ENCODE assay signal across 18 mouse cellular contexts in the genomic region with DNA sequence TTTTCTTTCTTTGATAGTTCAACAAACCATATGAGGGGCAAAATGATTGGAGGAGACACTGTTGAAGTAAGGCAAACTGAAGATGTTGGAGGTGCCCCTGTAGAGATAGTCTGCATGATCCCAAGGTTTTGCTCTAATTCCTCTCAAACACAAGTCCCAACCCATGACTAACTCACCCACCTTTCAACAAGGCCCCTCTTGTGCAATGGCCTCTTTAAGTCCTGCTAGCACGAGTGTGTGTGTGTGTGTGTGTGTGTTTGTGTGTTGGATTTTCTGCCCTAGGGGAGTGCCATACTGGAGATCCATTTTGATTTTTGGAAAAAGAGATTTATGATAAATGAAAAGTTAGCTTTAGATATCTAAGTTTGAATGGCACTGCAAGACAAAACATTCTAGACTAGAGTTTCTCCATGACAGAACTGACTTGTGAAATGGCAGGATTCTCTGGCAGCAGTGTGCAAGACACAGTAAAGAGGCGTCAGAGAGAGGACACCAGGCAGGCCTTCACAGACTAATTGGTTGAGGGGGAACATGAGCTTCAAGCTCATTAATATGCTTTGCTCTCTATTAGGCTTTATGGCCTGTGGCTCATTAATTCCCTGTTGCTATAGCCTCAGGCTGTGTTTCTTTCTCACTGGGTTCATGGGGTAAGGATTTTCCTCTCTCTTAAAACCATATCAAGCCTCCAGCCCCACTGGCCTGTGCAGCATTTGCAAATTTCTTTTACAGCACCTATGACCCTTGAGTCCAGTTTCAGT.
DNase-seq lines count a peak whose midpoint lies in the region; ATAC-seq and TF ChIP-seq lines count a peak whose summit lies in the region.
"Had no signal": no experiment of that assay in that cellular context is flagged by ENCODE, and none has a peak within 500 bp of the region (broad histone marks: within the 10 kb centered on the region; RNA-seq: fewer than 3 reads in every experiment).

No protein-coding gene starts in this region.

- H3K27ac ChIP-seq in forebrain, embryonic 10.5 days, result no peak overlapping the region
- no peak overlapping the region for H3K27ac ChIP-seq in forebrain, postnatal 0 days (ENCODE audit: low read depth, low read length)
- H3K27ac ChIP-seq in midbrain, embryonic 12.5 days (replicated peaks), result no peak overlapping the region
- no peak overlapping the region for H3K27ac ChIP-seq in midbrain, embryonic 13.5 days
- H3K27ac ChIP-seq: embryonic facial prominence, embryonic 13.5 days; hindbrain, embryonic 15.5 days; liver, embryonic 12.5 days had no signal

- H3K36me3 ChIP-seq in forebrain, embryonic 10.5 days (replicated peaks), result no peaks in the 10 kb centered on the region
- no peaks in the 10 kb centered on the region for H3K36me3 ChIP-seq in forebrain, postnatal 0 days (ENCODE audit: insufficient read depth)
- H3K36me3 ChIP-seq in midbrain, embryonic 12.5 days, result no peaks in the 10 kb centered on the region
- H3K36me3 ChIP-seq in midbrain, embryonic 13.5 days, result no peaks in the 10 kb centered on the region
- H3K36me3 ChIP-seq: embryonic facial prominence, embryonic 13.5 days; hindbrain, embryonic 15.5 days; liver, embryonic 12.5 days had no signal

- no peak for TF ChIP-seq CTCF in forebrain, postnatal 0 days (IDR thresholded peaks at IDR 0.05; ENCODE audit: low read depth)

- WGBS in forebrain, embryonic 10.5 days, result 51% methylated on average over 2 of the region's 2 CpGs
- WGBS in forebrain, postnatal 0 days, result 40% methylated on average over 2 of the region's 2 CpGs
- WGBS in midbrain, embryonic 12.5 days, result 60% methylated on average over 2 of the region's 2 CpGs
- WGBS in midbrain, embryonic 13.5 days, result 52% methylated on average over 2 of the region's 2 CpGs

- no peak overlapping the region for H3K9ac ChIP-seq in forebrain, postnatal 0 days
- no peak overlapping the region for H3K9ac ChIP-seq in midbrain, embryonic 12.5 days (replicated peaks)
- H3K9ac ChIP-seq in midbrain, embryonic 13.5 days (replicated peaks), result no peak overlapping the region
- H3K9ac ChIP-seq: embryonic facial prominence, embryonic 13.5 days; hindbrain, embryonic 15.5 days; liver, embryonic 12.5 days had no signal

- H3K9me3 ChIP-seq in forebrain, embryonic 10.5 days, result no peaks in the 10 kb centered on the region
- no peaks in the 10 kb centered on the region for H3K9me3 ChIP-seq in forebrain, postnatal 0 days (ENCODE audit: low read length)
- no peaks in the 10 kb centered on the region for H3K9me3 ChIP-seq in midbrain, embryonic 12.5 days
- H3K9me3 ChIP-seq in midbrain, embryonic 13.5 days, result no peaks in the 10 kb centered on the region
- H3K9me3 ChIP-seq: embryonic facial prominence, embryonic 13.5 days; hindbrain, embryonic 15.5 days; liver, embryonic 12.5 days had no signal

- no peaks in the 10 kb centered on the region for H3K27me3 ChIP-seq in forebrain, embryonic 10.5 days (ENCODE audit: poor library complexity, severe bottlenecking)
- H3K27me3 ChIP-seq in forebrain, postnatal 0 days (ENCODE audit: insufficient read depth, low read length), result no peaks in the 10 kb centered on the region
- H3K27me3 ChIP-seq in midbrain, embryonic 12.5 days, result no peaks in the 10 kb centered on the region
- no peaks in the 10 kb centered on the region for H3K27me3 ChIP-seq in midbrain, embryonic 13.5 days
- H3K27me3 ChIP-seq: embryonic facial prominence, embryonic 13.5 days; hindbrain, embryonic 15.5 days; liver, embryonic 12.5 days had no signal

- H3K4me2 ChIP-seq in forebrain, postnatal 0 days (ENCODE audit: low read depth), result no peak overlapping the region
- no peak overlapping the region for H3K4me2 ChIP-seq in midbrain, embryonic 12.5 days (replicated peaks)
- H3K4me2 ChIP-seq in midbrain, embryonic 13.5 days (replicated peaks), result no peak overlapping the region
- H3K4me2 ChIP-seq: embryonic facial prominence, embryonic 13.5 days; hindbrain, embryonic 15.5 days; liver, embryonic 12.5 days had no signal

- no peak overlapping the region for H3K4me3 ChIP-seq in forebrain, embryonic 10.5 days
- no peak overlapping the region for H3K4me3 ChIP-seq in forebrain, postnatal 0 days (ENCODE audit: low read depth, low read length)
- no peak overlapping the region for H3K4me3 ChIP-seq in midbrain, embryonic 12.5 days
- no peak overlapping the region for H3K4me3 ChIP-seq in midbrain, embryonic 13.5 days (replicated peaks)
- H3K4me3 ChIP-seq: embryonic facial prominence, embryonic 13.5 days; hindbrain, embryonic 15.5 days; liver, embryonic 12.5 days had no signal

- ATAC-seq in forebrain, postnatal 0 days, result no peak
- ATAC-seq in midbrain, embryonic 12.5 days (ENCODE audit: low FRiP score, low read depth), result peak; percentile 58; the same call in 1 of the 2 replicates
- no peak for ATAC-seq in midbrain, embryonic 13.5 days
- ATAC-seq: activated CD4-positive, CD25-positive, alpha-beta regulatory T cell, adult 4 months; intestine, postnatal 0 days; liver, embryonic 12.5 days had no signal

- DNase-seq in forebrain, embryonic 10.5 days (ENCODE audit: extremely low spot score, low spot score), result peak; percentile 33
- no peak for DNase-seq in forebrain, postnatal 0 days
- DNase-seq in forelimb bud, embryonic 11.5 days (ENCODE audit: low read depth, low spot score), result peak; percentile 51
- DNase-seq in retina, embryonic 14.5 days (ENCODE audit: low spot score), result peak; percentile 21
- DNase-seq in frontal cortex, postnatal 36 days (ENCODE audit: low spot score in 2 of 2), result no peak
- no peak for DNase-seq in cerebellum, adult 11-12 months
- DNase-seq: adrenal gland, postnatal 25 days; cerebellum, postnatal 14 days; gastrocnemius, postnatal 14 days; heart, postnatal 14 days; thymus, postnatal 36 days had no signal

- H3K4me1 ChIP-seq in forebrain, embryonic 10.5 days, result peaks cover 9% of the 10 kb centered on the region; the same call in 1 of the 2 replicates
- no peaks in the 10 kb centered on the region for H3K4me1 ChIP-seq in forebrain, postnatal 0 days (ENCODE audit: insufficient read depth)
- H3K4me1 ChIP-seq in midbrain, embryonic 12.5 days, result no peaks in the 10 kb centered on the region
- no peaks in the 10 kb centered on the region; the same call in 1 of the 2 replicates for H3K4me1 ChIP-seq in midbrain, embryonic 13.5 days (replicated peaks)
- H3K4me1 ChIP-seq: embryonic facial prominence, embryonic 13.5 days; hindbrain, embryonic 15.5 days; liver, embryonic 12.5 days had no signal

Comparison
In these comparisons a context has a peak if more than half of its experiments do, and no peak if none do; other contexts are left out.
1. DNase-seq: peak in forebrain, embryonic 10.5 days (single experiment), forelimb bud, embryonic 11.5 days (single experiment) and retina, embryonic 14.5 days (single experiment); none in forebrain, postnatal 0 days (single experiment), frontal cortex, postnatal 36 days (0 of 2) and cerebellum, adult 11-12 months (single experiment).